Mouse (Mus musculus) thymus, adult 2 months (tissue): Measurements from ENCODE around the gene Slmap. TPM values are rescaled to one million over a fixed set of nuclear protein-coding genes. Genes with fewer than 3 reads are reported as not detected.
"Not testable (repeated sequence)": the region's sequence is repeated elsewhere in the genome, so short reads cannot be mapped to it uniquely, and the experiment has no call there.

ENCODE experiments used
- DNase-seq: peaks from one replicate; pipeline ENCODE4 v3.0.0; 2021
- H3K27ac ChIP-seq: fragments of 200-500 bp; 2 replicates; pipeline ENCODE4 v1.5.1; 2012; ENCODE audit warnings: low read length, control low read depth; ENCODE audit not compliant: control insufficient read depth, insufficient read depth
- H3K27me3 ChIP-seq: fragments of 200-500 bp; 2 replicates; pipeline ENCODE4 v1.6.1; 2012; ENCODE audit warnings: mild to moderate bottlenecking, low read length, moderate library complexity, mixed read lengths; ENCODE audit not compliant: control insufficient read depth, insufficient read depth
- H3K36me3 ChIP-seq: fragments of 200-500 bp; 2 replicates; pipeline ENCODE4 v1.6.1; 2012; ENCODE audit warnings: mild to moderate bottlenecking, low read length, moderate library complexity; ENCODE audit not compliant: control insufficient read depth, insufficient read depth
- H3K4me1 ChIP-seq: fragments of 200-500 bp; replicated peaks from 2 replicates; pipeline ENCODE4 v1.6.1; 2012; ENCODE audit warnings: low read length; ENCODE audit not compliant: control insufficient read depth, insufficient read depth
- H3K4me3 ChIP-seq: fragments of 200-500 bp; 2 replicates; pipeline ENCODE4 v1.5.1; 2012; ENCODE audit warnings: mild to moderate bottlenecking, low read length, control low read depth, moderate library complexity; ENCODE audit not compliant: control insufficient read depth, insufficient read depth
- CTCF ChIP-seq: fragments of 200-500 bp; IDR thresholded peaks from 2 replicates; pipeline ENCODE4 v1.5.1; 2012; ENCODE audit warnings: mild to moderate bottlenecking, control low read depth, low read length, moderate library complexity, borderline replicate concordance; ENCODE audit not compliant: control insufficient read depth, poor library complexity, insufficient read depth; ENCODE audit errors: extremely low read depth
- POLR2A ChIP-seq: fragments of 200-500 bp; IDR thresholded peaks from 2 replicates; pipeline ENCODE4 v1.6.1; 2012; ENCODE audit warnings: mild to moderate bottlenecking, low read length, control low read depth, moderate library complexity; ENCODE audit not compliant: control insufficient read depth, poor library complexity, insufficient read depth; ENCODE audit errors: extremely low read depth
- WGBS: fragments of 180-500 bp; shearing (Covaris S2); methylation state at CpG from one replicate; pipeline ENCODE4 v1.1.7; 2018; 5-methylcytosine and 5-hydroxymethylcytosine counted together
- polyA plus RNA-seq: library from polyadenylated mRNA; depleted of rRNA; stranded (reverse); fragments of >200 nt; gene quantifications from 2 replicates; pipeline ENCODE4 v1.2.3, GENCODE M21; 2012; rRNA removed

Slmap gene
- 20.9 and 34.0 TPM in 2 replicates for polyA plus RNA-seq

- Histone ChIP-seq H3K4me1 (peaks cover 13% of the 10 kb centered on the region), H3K4me3 (peak within 1 kb of the TSS; percentile 73), H3K36me3 (no peaks in the 10 kb centered on the region), H3K27me3 (no peaks in the 10 kb centered on the region), H3K27ac (peak within 1 kb of the TSS; percentile 27)
- DNase-seq = peak; percentile 99
- peak; percentile 73 for TF ChIP-seq POLR2A
- TF ChIP-seq CTCF = no peak
- WGBS = 13% methylated on average over 33 of the region's 33 CpGs
Measured at GRCm38 (mm10) chr14:26534757-26535479, at the start of gene Slmap. TSS of gene Slmap (minus strand) at chr14:26534931.

GRCm38 (mm10) chr14:26583645-26584044 lies 48.9 kb upstream of the Slmap start:
- H3K4me3 ChIP-seq = no peak overlapping the region
- DNase-seq = no peak
- no peaks in the 10 kb centered on the region for H3K27me3 ChIP-seq
- WGBS = 90% methylated on average over 3 of the region's 3 CpGs
- no peak overlapping the region for H3K27ac ChIP-seq
- H3K4me1 ChIP-seq = peaks cover 10% of the 10 kb centered on the region
- peaks cover 5% of the 10 kb centered on the region; the same call in 1 of the 2 replicates for H3K36me3 ChIP-seq
- TF ChIP-seq CTCF (no peak), POLR2A (no peak)

- Histone ChIP-seq H3K27ac (peak overlapping the region; percentile 44), H3K27me3 (no peaks in the 10 kb centered on the region), H3K36me3 (peaks cover 5% of the 10 kb centered on the region; the same call in 1 of the 2 replicates), H3K4me1 (peaks cover 5% of the 10 kb centered on the region), H3K4me3 (peak overlapping the region; percentile 98)
- WGBS = under 1% methylated on average over 79 of the region's 79 CpGs
- peak; percentile 87 for DNase-seq
- TF ChIP-seq CTCF = peak; percentile 34; the same call in 1 of the 2 replicates
- TF ChIP-seq POLR2A = peak; percentile 97
Measured at GRCm38 (mm10) chr14:26579346-26580343, 44.9 kb upstream of the Slmap start.

- Histone ChIP-seq H3K27me3 (no peaks in the 10 kb centered on the region), H3K27ac (no peak overlapping the region), H3K4me3 (no peak overlapping the region), H3K36me3 (peaks cover 5% of the 10 kb centered on the region; the same call in 1 of the 2 replicates), H3K4me1 (peaks cover 5% of the 10 kb centered on the region)
- no peak for DNase-seq
- WGBS = 73% methylated on average over 6 of the region's 6 CpGs
- no peak for TF ChIP-seq CTCF
- no peak for TF ChIP-seq POLR2A
Measured at GRCm38 (mm10) chr14:26578791-26579191, 44.1 kb upstream of the Slmap start.

- TF ChIP-seq CTCF (no peak), POLR2A (no peak)
- no peak for DNase-seq
Measured at GRCm38 (mm10) chr14:26576255-26576780, 41.6 kb upstream of the Slmap start.

GRCm38 (mm10) chr14:26573556-26573955 lies 38.8 kb upstream of the Slmap start, which contains the start of gene Dennd6a:
TSS of gene Dennd6a (plus strand) at chr14:26573856.
- not testable (repeated sequence) for H3K27ac ChIP-seq, H3K4me3 ChIP-seq, H3K36me3 ChIP-seq, DNase-seq, H3K27me3 ChIP-seq, H3K4me1 ChIP-seq
- WGBS = 93% methylated on average over 5 of the region's 5 CpGs

More at GRCm38 (mm10) chr14:26576255-26576780, 41.6 kb upstream of the Slmap start:
- H3K36me3 ChIP-seq = no peaks in the 10 kb centered on the region
- no peaks in the 10 kb centered on the region for H3K27me3 ChIP-seq
- no peak overlapping the region for H3K27ac ChIP-seq
- H3K4me3 ChIP-seq = no peak overlapping the region
- peaks cover 7% of the 10 kb centered on the region for H3K4me1 ChIP-seq
- WGBS = 87% methylated on average over 3 of the region's 3 CpGs
